Mouse (Mus musculus) liver, embryonic 12.5 days (tissue): Measurements from ENCODE around the gene Mkrn1. TPM values are rescaled to one million over a fixed set of nuclear protein-coding genes. Genes with fewer than 3 reads are reported as not detected.
"Not testable (repeated sequence)": the region's sequence is repeated elsewhere in the genome, so short reads cannot be mapped to it uniquely, and the experiment has no call there.

ENCODE experiments used
- ATAC-seq: fragments of 200-750 bp; cut with Nextera tagmentation; 2 replicates; pipeline ENCODE4 v1.8.0; 2017; ENCODE audit warnings: moderate number of reproducible peaks, mild to moderate bottlenecking, moderate library complexity
- H3K27ac ChIP-seq: fragments of 300-500 bp; sonication (generic); 2 replicates; pipeline ENCODE4 v1.5.1; 2016; ENCODE audit warnings: mild to moderate bottlenecking
- H3K27me3 ChIP-seq: fragments of 300-500 bp; sonication (generic); replicated peaks from 2 replicates; pipeline ENCODE4 v1.6.1; 2016; ENCODE audit warnings: mild to moderate bottlenecking, moderate library complexity
- H3K36me3 ChIP-seq: fragments of 300-500 bp; sonication (generic); 2 replicates; pipeline ENCODE4 v1.6.1; 2016; ENCODE audit warnings: mild to moderate bottlenecking, moderate library complexity
- H3K4me1 ChIP-seq: fragments of 300-500 bp; sonication (generic); 2 replicates; pipeline ENCODE4 v1.6.1; 2016
- H3K4me2 ChIP-seq: fragments of 300-500 bp; sonication (generic); 2 replicates; pipeline ENCODE4 v1.6.1; 2016; ENCODE audit warnings: mild to moderate bottlenecking, moderate library complexity
- H3K4me3 ChIP-seq: fragments of 300-500 bp; sonication (generic); 2 replicates; pipeline ENCODE4 v1.5.1; 2016; ENCODE audit warnings: mild to moderate bottlenecking, moderate library complexity
- H3K9ac ChIP-seq: fragments of 300-500 bp; sonication (generic); 2 replicates; pipeline ENCODE4 v1.6.1; 2016; ENCODE audit warnings: mild to moderate bottlenecking, moderate library complexity
- H3K9me3 ChIP-seq: fragments of 300-500 bp; sonication (generic); replicated peaks from 2 replicates; pipeline ENCODE4 v1.6.1; 2016; ENCODE audit warnings: mild to moderate bottlenecking, moderate library complexity
- WGBS: fragments of 180-500 bp; shearing (Covaris S2); methylation state at CpG from one replicate; pipeline ENCODE4 v1.1.7; 2016; ENCODE audit not compliant: insufficient replicate concordance; 5-methylcytosine and 5-hydroxymethylcytosine counted together
- polyA plus RNA-seq: library from polyadenylated mRNA; unstranded; fragments of >200 nt; fragmentation: Nextera tagmentation; extraction: Ambion mirVana; gene quantifications from 2 replicates; pipeline ENCODE4 v1.2.1, GENCODE M21; 2016

Gene Mkrn1
- polyA plus RNA-seq, 1 experiment from 2014 or later: 160 TPM

GRCm38 (mm10) chr6:39445801-39446572 is 25.7 kb upstream of the Mkrn1 start:
- Histone ChIP-seq H3K27me3 (peaks cover 14% of the 10 kb centered on the region; the same call in 1 of the 2 replicates), H3K27ac (no peak overlapping the region), H3K4me3 (no peak overlapping the region), H3K4me1 (no peaks in the 10 kb centered on the region), H3K36me3 (no peaks in the 10 kb centered on the region), H3K9ac (no peak overlapping the region), H3K9me3 (peaks cover 3% of the 10 kb centered on the region; the same call in 1 of the 2 replicates), H3K4me2 (peak overlapping the region; percentile 29)
- WGBS: 22% methylated on average over 19 of the region's 19 CpGs
- ATAC-seq: no peak

- H3K4me2 ChIP-seq: no peak overlapping the region
- peaks cover 3% of the 10 kb centered on the region; the same call in 1 of the 2 replicates for H3K9me3 ChIP-seq
- H3K36me3 ChIP-seq: no peaks in the 10 kb centered on the region
- H3K4me1 ChIP-seq: no peaks in the 10 kb centered on the region
- ATAC-seq: no peak
- H3K27ac ChIP-seq: no peak overlapping the region
- peaks cover 18% of the 10 kb centered on the region; the same call in 1 of the 2 replicates for H3K27me3 ChIP-seq
- no peak overlapping the region for H3K9ac ChIP-seq
- no peak overlapping the region for H3K4me3 ChIP-seq
Measured at GRCm38 (mm10) chr6:39442786-39443287, 22.6 kb upstream of the Mkrn1 start.

- Histone ChIP-seq H3K9ac (no peak overlapping the region), H3K27me3 (peaks cover 18% of the 10 kb centered on the region; the same call in 1 of the 2 replicates), H3K9me3 (no peaks in the 10 kb centered on the region), H3K4me1 (peaks cover 14% of the 10 kb centered on the region), H3K4me3 (no peak overlapping the region), H3K27ac (no peak overlapping the region), H3K36me3 (no peaks in the 10 kb centered on the region), H3K4me2 (no peak overlapping the region)
- ATAC-seq: no peak
Measured at GRCm38 (mm10) chr6:39440207-39440606, 19.9 kb upstream of the Mkrn1 start.

GRCm38 (mm10) chr6:39437519-39437918 is 17.3 kb upstream of the Mkrn1 start:
- not testable (repeated sequence) for ATAC-seq, H3K9ac ChIP-seq, H3K9me3 ChIP-seq, H3K4me3 ChIP-seq, H3K27ac ChIP-seq, H3K4me2 ChIP-seq, H3K36me3 ChIP-seq
- 80% methylated on average over 6 of the region's 6 CpGs for WGBS
- Histone ChIP-seq H3K27me3 (peaks cover 16% of the 10 kb centered on the region; the same call in 1 of the 2 replicates), H3K4me1 (peaks cover 36% of the 10 kb centered on the region)

GRCm38 (mm10) chr6:39435875-39436274 is 15.6 kb upstream of the Mkrn1 start:
- 0 out of 2 replicates have a peak overlapping the region, but pooled peaks have one; percentile 28 for H3K9ac ChIP-seq
- H3K4me1 ChIP-seq: peaks cover 42% of the 10 kb centered on the region
- H3K4me3 ChIP-seq: no peak overlapping the region
- 48% methylated on average over 5 of the region's 5 CpGs for WGBS
- H3K27me3 ChIP-seq: peaks cover 15% of the 10 kb centered on the region; the same call in 1 of the 2 replicates
- peak; percentile 64 for ATAC-seq
- H3K4me2 ChIP-seq: no peak overlapping the region
- no peaks in the 10 kb centered on the region for H3K9me3 ChIP-seq
- H3K36me3 ChIP-seq: no peaks in the 10 kb centered on the region
- peak overlapping the region; percentile 72 for H3K27ac ChIP-seq

GRCm38 (mm10) chr6:39434886-39435492 is 14.7 kb upstream of the Mkrn1 start:
- Histone ChIP-seq H3K36me3 (no peaks in the 10 kb centered on the region), H3K4me1 (peaks cover 51% of the 10 kb centered on the region), H3K27ac (peak overlapping the region; percentile 72), H3K9ac (0 out of 2 replicates have a peak overlapping the region, but pooled peaks have one; percentile 28), H3K4me2 (peak overlapping the region; percentile 6; the same call in 1 of the 2 replicates), H3K4me3 (no peak overlapping the region), H3K9me3 (no peaks in the 10 kb centered on the region), H3K27me3 (0 out of 2 replicates have a peak, but pooled peaks cover 7% of the 10 kb centered on the region)
- no peak for ATAC-seq
- WGBS: 71% methylated on average over 2 of the region's 2 CpGs

- peak overlapping the region; percentile 72 for H3K27ac ChIP-seq
- ATAC-seq: peak; percentile 48
- H3K9ac ChIP-seq: no peak overlapping the region
- 0 out of 2 replicates have a peak, but pooled peaks cover 2% of the 10 kb centered on the region for H3K27me3 ChIP-seq
- H3K4me1 ChIP-seq: peaks cover 58% of the 10 kb centered on the region
- no peaks in the 10 kb centered on the region for H3K9me3 ChIP-seq
- H3K36me3 ChIP-seq: no peaks in the 10 kb centered on the region
- no peak overlapping the region for H3K4me3 ChIP-seq
- 35% methylated on average over 2 of the region's 2 CpGs for WGBS
- H3K4me2 ChIP-seq: peak overlapping the region; percentile 6; the same call in 1 of the 2 replicates
Measured at GRCm38 (mm10) chr6:39434111-39434885, 14.0 kb upstream of the Mkrn1 start.

GRCm38 (mm10) chr6:39433701-39434100 is 13.4 kb upstream of the Mkrn1 start:
- no peak overlapping the region for H3K4me2 ChIP-seq
- peak overlapping the region; percentile 72 for H3K27ac ChIP-seq
- H3K9ac ChIP-seq: no peak overlapping the region
- H3K4me1 ChIP-seq: peaks cover 64% of the 10 kb centered on the region
- no peaks in the 10 kb centered on the region for H3K27me3 ChIP-seq
- H3K9me3 ChIP-seq: no peaks in the 10 kb centered on the region
- no peak for ATAC-seq
- H3K4me3 ChIP-seq: no peak overlapping the region
- H3K36me3 ChIP-seq: no peaks in the 10 kb centered on the region

- H3K4me2 ChIP-seq: no peak overlapping the region
- ATAC-seq: no peak
- H3K4me1 ChIP-seq: peaks cover 69% of the 10 kb centered on the region
- no peaks in the 10 kb centered on the region for H3K27me3 ChIP-seq
- WGBS: 74% methylated on average over 4 of the region's 4 CpGs
- peak overlapping the region; percentile 72 for H3K27ac ChIP-seq
- H3K9ac ChIP-seq: no peak overlapping the region
- no peak overlapping the region for H3K4me3 ChIP-seq
- H3K9me3 ChIP-seq: no peaks in the 10 kb centered on the region
- no peaks in the 10 kb centered on the region for H3K36me3 ChIP-seq
Measured at GRCm38 (mm10) chr6:39433174-39433573, 12.9 kb upstream of the Mkrn1 start.

GRCm38 (mm10) chr6:39430722-39431121 is 10.5 kb upstream of the Mkrn1 start:
- Histone ChIP-seq H3K4me1 (peaks cover 82% of the 10 kb centered on the region), H3K36me3 (no peaks in the 10 kb centered on the region), H3K27me3 (no peaks in the 10 kb centered on the region), H3K9ac (no peak overlapping the region; the same call in 1 of the 2 replicates), H3K27ac (peak overlapping the region; percentile 95), H3K4me2 (no peak overlapping the region), H3K9me3 (no peaks in the 10 kb centered on the region), H3K4me3 (no peak overlapping the region)
- ATAC-seq: no peak
- WGBS: 54% methylated on average over 11 of the region's 11 CpGs

GRCm38 (mm10) chr6:39429007-39429788 is 8.9 kb upstream of the Mkrn1 start:
- Histone ChIP-seq H3K4me1 (peaks cover 82% of the 10 kb centered on the region), H3K27me3 (no peaks in the 10 kb centered on the region), H3K27ac (peak overlapping the region; percentile 95), H3K4me3 (no peak overlapping the region; the same call in 1 of the 2 replicates), H3K9me3 (no peaks in the 10 kb centered on the region), H3K4me2 (peak overlapping the region; percentile 58), H3K9ac (peak overlapping the region; percentile 57), H3K36me3 (no peaks in the 10 kb centered on the region)
- 47% methylated on average over 6 of the region's 6 CpGs for WGBS
- peak; percentile 78 for ATAC-seq
